Mouse (Mus musculus) testis, postnatal 14 days (tissue): ENCODE measurements around the gene Mylk3.

Experiments
- DNase-seq: peaks from one replicate; pipeline ENCODE4 v3.0.0; 2021; ENCODE audit warnings: low spot score

Mylk3 gene

DNA sequence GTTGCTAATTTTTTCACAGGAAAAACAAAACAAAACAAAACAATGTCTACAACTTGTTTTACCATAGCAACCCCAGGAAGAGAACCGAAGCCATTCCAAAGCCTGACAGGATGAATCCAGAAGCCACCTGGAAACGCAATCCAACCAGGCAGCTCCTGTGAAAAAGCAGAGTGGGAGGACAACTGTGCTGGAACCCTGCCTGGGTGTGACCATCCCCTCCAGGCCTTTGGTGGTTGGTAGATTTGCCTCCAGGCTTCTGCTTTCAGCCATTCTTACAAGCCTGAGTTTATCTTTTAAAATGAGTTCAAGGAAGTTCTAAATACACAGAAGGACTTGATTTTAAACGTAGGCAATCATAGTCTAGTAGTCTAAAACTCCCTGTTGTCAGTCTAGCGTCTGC is 4.2 kb downstream of the Mylk3 start:
- no peak for DNase-seq

- DNase-seq = peak; percentile 71
Measured at GRCm38 (mm10) chr8:85380824-85381209, 5.3 kb downstream of the Mylk3 start.

- no peak for DNase-seq
Measured at GRCm38 (mm10) chr8:85380123-85380823, 5.9 kb downstream of the Mylk3 start.

GRCm38 (mm10) chr8:85379142-85379781 is 6.9 kb downstream of the Mylk3 start:
- DNase-seq = peak; percentile 24

DNA sequence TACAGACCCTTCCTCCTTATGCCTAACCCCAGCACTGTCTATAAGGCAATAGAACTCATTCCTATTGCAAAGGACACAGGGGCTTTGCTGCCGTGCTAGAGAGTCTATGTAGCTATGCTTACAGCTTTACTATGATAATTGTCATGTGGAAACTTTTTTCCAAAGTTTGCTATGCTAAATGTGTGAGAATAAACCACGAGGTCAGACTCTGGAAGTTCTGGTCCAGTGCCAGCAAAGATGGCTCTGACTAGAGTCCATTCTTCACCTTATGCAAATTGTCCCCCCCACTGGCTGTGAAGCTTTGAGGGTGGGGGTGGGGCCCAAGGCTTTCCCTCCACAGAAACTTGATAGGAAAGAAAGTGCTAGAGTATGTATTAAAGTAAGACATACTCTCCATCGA is 9.6 kb downstream of the Mylk3 start:
- DNase-seq = no peak

- DNase-seq = no peak
Measured at GRCm38 (mm10) chr8:85374286-85374685, 11.9 kb downstream of the Mylk3 start.

DNA sequence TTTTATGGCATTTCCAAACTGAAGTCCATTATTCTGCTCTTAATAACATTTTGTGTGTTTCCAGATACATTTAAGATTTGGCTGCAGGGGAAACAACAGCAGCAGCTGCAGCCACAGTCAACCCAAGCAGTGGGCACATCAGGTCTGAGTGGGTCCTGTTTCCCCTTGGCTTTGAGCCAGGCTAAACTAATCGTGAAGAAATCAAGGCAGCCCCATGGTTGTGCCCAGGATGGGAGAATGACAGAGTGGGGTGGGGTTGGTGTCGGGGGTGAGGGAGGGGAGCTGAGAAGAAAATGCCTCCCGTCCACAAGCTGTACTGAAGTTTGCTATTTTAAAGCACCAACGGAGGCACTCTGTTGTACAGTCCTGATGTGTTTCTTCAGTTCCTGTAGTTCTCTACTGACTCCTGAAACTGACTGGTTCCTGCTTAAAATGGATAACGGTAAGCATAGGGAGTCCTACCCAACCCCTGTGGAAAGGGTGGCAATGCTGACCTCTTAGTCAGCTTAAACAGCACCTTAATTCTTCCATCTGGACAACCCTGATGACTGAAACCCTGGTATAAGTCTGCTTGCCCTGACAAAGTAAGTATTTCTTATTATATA is 12.6 kb downstream of the Mylk3 start:
- DNase-seq = no peak

- DNase-seq = no peak
Measured at GRCm38 (mm10) chr8:85372465-85372839, 13.7 kb downstream of the Mylk3 start.

- DNase-seq = no peak
Measured at GRCm38 (mm10) chr8:85371736-85372464, 14.2 kb downstream of the Mylk3 start.

- DNase-seq = no peak
Measured at GRCm38 (mm10) chr8:85365176-85365575, 21.0 kb downstream of the Mylk3 start.

DNA sequence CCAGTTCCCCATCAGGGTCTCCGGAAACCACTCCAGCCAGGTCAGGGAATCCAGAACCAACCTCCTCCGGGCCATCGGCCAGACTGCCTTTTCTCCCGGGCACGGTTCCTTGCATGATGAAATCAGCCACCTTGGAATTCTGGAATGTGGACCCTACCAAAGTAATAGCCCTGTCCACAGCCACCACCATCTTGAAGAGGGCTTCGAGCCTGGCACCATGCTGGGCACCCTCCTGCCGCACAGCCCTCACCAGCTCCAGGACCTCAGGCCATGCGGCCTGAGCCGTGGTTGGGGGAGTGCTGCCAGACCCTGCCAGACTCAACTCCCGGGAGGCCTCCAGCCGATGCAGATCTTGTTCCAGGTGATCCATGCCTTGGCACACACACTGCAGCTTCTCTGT is 21.5 kb downstream of the Mylk3 start:
- no peak for DNase-seq

GRCm38 (mm10) chr8:85363406-85363805 is 22.7 kb downstream of the Mylk3 start:
- DNase-seq = no peak

DNA sequence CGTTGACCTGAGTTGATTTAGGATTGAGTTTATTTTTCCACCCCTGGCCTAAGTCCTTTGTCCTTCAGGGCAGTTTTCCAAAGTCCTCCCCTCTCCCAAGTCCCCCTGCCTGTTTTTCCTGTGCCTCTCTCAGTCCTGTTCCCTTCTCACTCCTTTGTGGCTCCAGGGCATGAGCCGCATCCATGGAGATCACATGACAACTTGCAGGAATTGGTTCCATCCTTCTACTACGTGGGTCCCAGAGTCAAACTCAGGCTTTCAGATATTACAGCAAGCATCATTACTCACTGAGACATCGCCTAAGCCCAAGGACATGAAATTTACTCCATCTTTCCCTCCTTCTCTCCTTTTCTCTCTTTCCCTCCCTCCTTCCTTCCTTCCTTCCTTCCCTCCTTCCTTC is 23.9 kb downstream of the Mylk3 start:
- no peak for DNase-seq

DNA sequence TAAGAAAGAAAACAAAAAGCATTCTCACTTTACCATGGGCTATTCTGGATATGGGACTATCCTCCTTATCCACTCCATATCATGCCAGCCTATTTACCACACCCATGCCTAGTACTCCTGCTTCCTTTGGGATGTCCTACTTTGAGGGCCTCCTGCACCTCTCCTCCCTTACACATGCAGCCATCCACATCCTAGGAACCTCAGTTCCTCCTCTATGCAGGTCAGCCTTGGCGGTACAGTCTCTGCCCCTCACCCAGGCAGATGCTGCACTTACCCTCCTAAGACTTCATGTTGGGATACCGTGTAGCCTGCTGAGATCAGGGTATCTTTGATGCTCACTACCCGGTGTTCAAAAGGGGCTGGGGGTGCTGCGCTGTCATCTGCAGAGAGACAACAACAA is 32.9 kb downstream of the Mylk3 start:
- DNase-seq = no peak

DNA sequence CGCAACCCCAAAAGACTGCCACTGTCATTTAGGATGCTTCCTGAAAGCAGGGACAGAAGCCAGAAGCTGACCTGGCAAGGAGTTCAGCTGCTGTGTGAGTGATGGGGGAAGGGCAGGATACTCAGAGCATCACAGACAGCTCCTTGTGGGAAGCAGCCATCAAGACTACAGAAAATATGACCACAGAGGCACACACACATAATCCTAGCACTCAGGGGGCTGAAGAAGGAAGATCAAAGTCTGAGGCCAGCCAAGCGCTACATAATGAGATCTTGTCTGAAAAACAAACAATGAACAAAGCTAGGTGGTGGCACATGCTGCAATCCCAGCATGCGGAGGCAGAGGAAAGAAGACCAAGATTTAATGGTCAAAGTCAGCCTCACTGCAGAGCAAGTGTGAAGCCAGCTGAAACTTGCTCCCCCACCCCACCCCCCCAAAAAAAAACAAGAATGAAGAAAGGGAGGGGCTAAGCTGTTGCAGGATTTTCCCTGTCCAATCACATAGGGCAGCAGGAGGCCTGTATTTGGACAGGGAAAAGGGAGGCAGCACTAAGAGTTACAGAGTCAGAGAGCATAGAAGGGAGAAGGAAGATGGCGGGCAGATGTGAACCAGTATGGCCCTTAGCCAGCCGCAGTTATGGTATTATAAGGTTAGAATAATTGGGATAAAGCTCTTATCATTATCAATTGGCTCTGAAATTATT is 46.1 kb downstream of the Mylk3 start:
- no peak for DNase-seq

GRCm38 (mm10) chr8:85337681-85338080 is 48.5 kb downstream of the Mylk3 start:
- no peak for DNase-seq

- no peak for DNase-seq
Measured at GRCm38 (mm10) chr8:85336211-85336933, 49.8 kb downstream of the Mylk3 start.

GRCm38 (mm10) chr8:85335105-85335504 is 51.0 kb downstream of the Mylk3 start:
- no peak for DNase-seq

DNA sequence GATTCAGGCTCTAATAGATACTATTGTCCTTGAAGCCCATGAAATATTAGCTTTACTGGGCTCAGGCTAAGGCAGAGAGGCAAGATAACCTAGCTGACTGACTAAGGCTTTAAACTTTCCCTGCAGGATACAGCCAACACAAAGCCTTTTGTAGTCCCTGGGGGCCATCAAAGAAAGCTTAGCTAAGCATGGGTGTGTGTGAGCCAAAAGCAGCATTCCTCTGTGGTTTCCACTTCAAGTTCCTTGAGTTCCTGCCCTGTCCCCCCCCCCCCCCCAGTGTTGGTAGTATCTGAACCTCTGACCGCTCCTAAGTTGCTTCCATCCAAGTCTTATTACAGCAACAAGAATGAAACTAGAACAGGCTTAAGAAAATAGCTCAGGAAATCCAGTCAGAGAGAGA is 56.6 kb downstream of the Mylk3 start:
- no peak for DNase-seq

GRCm38 (mm10) chr8:85327036-85327435 is 59.1 kb downstream of the Mylk3 start:
- DNase-seq = no peak

DNA sequence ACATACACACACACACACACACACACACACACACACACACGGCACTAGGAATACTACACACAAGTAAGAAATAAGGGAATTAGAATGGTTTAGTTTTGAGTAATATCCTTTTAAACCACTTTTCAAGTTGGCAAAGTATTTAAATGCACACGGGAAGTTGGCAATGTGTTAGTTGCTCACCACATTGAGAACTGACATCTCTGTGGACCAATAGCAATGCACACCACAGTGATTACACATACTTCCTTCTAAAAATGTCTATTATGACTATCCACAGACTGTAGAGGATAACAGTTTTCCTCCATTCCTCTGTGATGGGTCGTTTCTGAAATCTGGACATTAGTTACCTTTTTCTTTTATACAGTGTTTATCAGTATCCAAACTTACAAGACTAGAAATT is 63.1 kb downstream of the Mylk3 start:
- no peak for DNase-seq

DNA sequence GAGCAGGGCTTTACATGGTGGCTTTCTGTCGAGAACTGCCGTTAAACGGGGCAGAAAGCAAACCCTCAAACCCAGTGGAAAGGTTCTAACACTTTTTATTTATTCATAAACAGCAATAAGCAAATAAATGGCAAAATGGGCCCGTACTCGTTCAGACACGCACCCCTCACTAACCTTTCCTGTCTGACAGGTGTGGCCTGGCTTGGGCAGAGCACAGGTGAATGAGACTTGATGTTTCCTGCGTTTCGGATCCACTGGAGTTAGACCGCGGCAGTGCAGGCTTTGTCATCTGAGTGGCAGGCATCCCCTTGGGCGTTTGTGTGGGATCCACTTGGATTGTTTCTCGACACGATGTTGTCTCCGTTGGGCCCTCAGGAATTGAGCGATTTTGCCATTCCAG is 64.2 kb downstream of the Mylk3 start:
- no peak for DNase-seq
